Mouse (Mus musculus): Measurements from ENCODE around the gene Tlr9.

- no peak for TF ChIP-seq CTCF (IDR thresholded peaks at IDR 0.05; ENCODE audit: low read depth)
- no peak for TF ChIP-seq EP300 (IDR thresholded peaks at IDR 0.05; ENCODE audit: low read depth)
Measured at GRCm38 (mm10) chr9:106202819-106203636, 19.4 kb upstream of the Tlr9 start, which contains the start of gene Twf2.

Measured in heart, postnatal 0 days (tissue).